ENCODE assay signal across 21 mouse cellular contexts in genomic region chr9:21008007-21008406, GRCm38 (mm10). TPM values are rescaled to one million over a fixed set of nuclear protein-coding genes. Genes with fewer than 3 reads are reported as not detected.
DNase-seq lines count a peak whose midpoint lies in the region; ATAC-seq and TF ChIP-seq lines count a peak whose summit lies in the region.
"Had no signal": no experiment of that assay in that cellular context is flagged by ENCODE, and none has a peak within 500 bp of the region (broad histone marks: within the 10 kb centered on the region; RNA-seq: fewer than 3 reads in every experiment).

No protein-coding gene starts in this region.

- H3K4me3 ChIP-seq in heart, postnatal 0 days (ENCODE audit: low read depth, low read length), result no peak overlapping the region
- no peak overlapping the region for H3K4me3 ChIP-seq in heart, embryonic 11.5 days (ENCODE audit: low read depth, low read length)
- no peak overlapping the region for H3K4me3 ChIP-seq in lung, postnatal 0 days (ENCODE audit: low read depth, low read length)
- H3K4me3 ChIP-seq: embryonic facial prominence, embryonic 15.5 days; forebrain, embryonic 12.5 days; hindbrain, embryonic 12.5 days; lung, embryonic 15.5 days had no signal

- no peaks in the 10 kb centered on the region for H3K4me1 ChIP-seq in heart, postnatal 0 days (ENCODE audit: control insufficient read depth, insufficient read depth)
- H3K4me1 ChIP-seq in heart, embryonic 11.5 days (ENCODE audit: control insufficient read depth, insufficient read depth, low read length), result no peaks in the 10 kb centered on the region
- no peaks in the 10 kb centered on the region for H3K4me1 ChIP-seq in lung, postnatal 0 days (ENCODE audit: insufficient read depth, low read depth, low read length)

- no peak overlapping the region for H3K4me2 ChIP-seq in heart, postnatal 0 days (ENCODE audit: low read depth, low read length)
- no peak overlapping the region for H3K4me2 ChIP-seq in heart, embryonic 11.5 days
- H3K4me2 ChIP-seq in lung, postnatal 0 days (replicated peaks; ENCODE audit: low read depth, low read length), result no peak overlapping the region
- H3K4me2 ChIP-seq: embryonic facial prominence, embryonic 15.5 days; forebrain, embryonic 12.5 days; hindbrain, embryonic 12.5 days; lung, embryonic 15.5 days had no signal

- 0 out of 2 replicates have a peak, but pooled peaks have one; percentile 6 for TF ChIP-seq CTCF in heart, postnatal 0 days (IDR thresholded peaks at IDR 0.05; ENCODE audit: low read depth)
- peak; percentile 47 for TF ChIP-seq CTCF in lung, postnatal 0 days (IDR thresholded peaks at IDR 0.05)

- no peaks in the 10 kb centered on the region for H3K27me3 ChIP-seq in heart, postnatal 0 days (ENCODE audit: control insufficient read depth, insufficient read depth, low read length)
- no peaks in the 10 kb centered on the region for H3K27me3 ChIP-seq in heart, embryonic 11.5 days (ENCODE audit: control insufficient read depth, insufficient read depth, low read length)
- no peaks in the 10 kb centered on the region for H3K27me3 ChIP-seq in lung, postnatal 0 days (replicated peaks; ENCODE audit: insufficient read depth, low read length)
- H3K27me3 ChIP-seq: embryonic facial prominence, embryonic 15.5 days; lung, embryonic 15.5 days had no signal

- no peak for DNase-seq in heart, postnatal 0 days (ENCODE audit: low spot score)
- no peak for DNase-seq in lung, postnatal 0 days (ENCODE audit: low spot score)
- no peak for DNase-seq in lung, postnatal 4 days
- DNase-seq in R1 (ENCODE audit: low read depth, low spot score), result peak; percentile 75
- no peak for DNase-seq in thymus, postnatal 25 days
- DNase-seq: B cell, adult 2 months; cerebellum, adult 11-12 months; kidney, adult 11 months; kidney, postnatal 4 days; layer of hippocampus, postnatal 36 days; thymus, postnatal 4 days had no signal

- H3K36me3 ChIP-seq in heart, postnatal 0 days (replicated peaks; ENCODE audit: control insufficient read depth, insufficient read depth, low read length), result peaks cover 50% of the 10 kb centered on the region
- H3K36me3 ChIP-seq in heart, embryonic 11.5 days (ENCODE audit: control insufficient read depth, insufficient read depth, low read length), result peaks cover 22% of the 10 kb centered on the region
- 0 out of 2 replicates have a peak, but pooled peaks cover 16% of the 10 kb centered on the region for H3K36me3 ChIP-seq in lung, postnatal 0 days (ENCODE audit: insufficient read depth, low read length)

- H3K9me3 ChIP-seq in heart, postnatal 0 days (replicated peaks; ENCODE audit: control insufficient read depth, low read length), result no peaks in the 10 kb centered on the region
- no peaks in the 10 kb centered on the region for H3K9me3 ChIP-seq in heart, embryonic 11.5 days (replicated peaks; ENCODE audit: control insufficient read depth, low read length)
- H3K9me3 ChIP-seq in lung, postnatal 0 days (ENCODE audit: low read length), result no peaks in the 10 kb centered on the region
- H3K9me3 ChIP-seq: embryonic facial prominence, embryonic 15.5 days; forebrain, embryonic 12.5 days; hindbrain, embryonic 12.5 days; lung, embryonic 15.5 days had no signal

- TF ChIP-seq EP300 in heart, postnatal 0 days (IDR thresholded peaks at IDR 0.05; ENCODE audit: low read depth), result no peak
- TF ChIP-seq EP300 in lung, postnatal 0 days (IDR thresholded peaks at IDR 0.05), result no peak

- no peak overlapping the region for H3K27ac ChIP-seq in heart, postnatal 0 days (ENCODE audit: low read depth)
- no peak overlapping the region for H3K27ac ChIP-seq in heart, embryonic 11.5 days (ENCODE audit: low read depth, low read length)
- H3K27ac ChIP-seq in lung, postnatal 0 days (ENCODE audit: low read length), result no peak overlapping the region
- H3K27ac ChIP-seq: embryonic facial prominence, embryonic 15.5 days; forebrain, embryonic 12.5 days; hindbrain, embryonic 12.5 days; lung, embryonic 15.5 days had no signal

- ATAC-seq in heart, postnatal 0 days (ENCODE audit: insufficient read depth, low read depth), result no peak
- no peak for ATAC-seq in heart, embryonic 11.5 days (replicated peaks; ENCODE audit: insufficient number of reproducible peaks, low FRiP score, low TSS enrichment)
- ATAC-seq in lung, postnatal 0 days, result no peak
- ATAC-seq in megakaryocyte progenitor cell, adult 5-6 weeks (replicated peaks; ENCODE audit: poor library complexity), result peak; percentile 38; the same call in 1 of the 2 replicates
- ATAC-seq in frontal cortex, adult (ENCODE audit: low TSS enrichment), result no peak

- WGBS in heart, postnatal 0 days, result 82% methylated on average over 7 of the region's 7 CpGs
- WGBS in heart, embryonic 11.5 days (ENCODE audit: insufficient replicate concordance), result 77% methylated on average over 7 of the region's 7 CpGs
- WGBS in lung, postnatal 0 days, result 82% methylated on average over 7 of the region's 7 CpGs

- no peak overlapping the region for H3K9ac ChIP-seq in heart, postnatal 0 days (replicated peaks; ENCODE audit: low read depth, low read length)
- H3K9ac ChIP-seq in heart, embryonic 11.5 days (ENCODE audit: low read depth, low read length), result no peak overlapping the region
- H3K9ac ChIP-seq in lung, postnatal 0 days (replicated peaks; ENCODE audit: low read depth), result no peak overlapping the region
- H3K9ac ChIP-seq: embryonic facial prominence, embryonic 15.5 days; forebrain, embryonic 12.5 days; hindbrain, embryonic 12.5 days; lung, embryonic 15.5 days had no signal

RNA-seq across cellular contexts. Expression of gene Mrpl4, which starts 5.5 kb away (rescaled TPM):
- 239 and 285 TPM in 2 replicates for total RNA-seq in heart, postnatal 0 days (2014; rRNA removed; ENCODE audit: low replicate concordance)
- 193 and 195 TPM in 2 replicates for polyA plus RNA-seq in heart, postnatal 0 days (2015; fragmentation: Nextera tagmentation; extraction: Ambion mirVana)
- 140 and 147 TPM in 2 replicates for polyA plus RNA-seq in heart, embryonic 11.5 days (2014; fragmentation: Nextera tagmentation; extraction: Ambion mirVana)
- polyA plus RNA-seq in lung, postnatal 0 days (2015; fragmentation: Nextera tagmentation; extraction: Ambion mirVana), result 112 and 125 TPM in 2 replicates
- total RNA-seq in megakaryocyte progenitor cell, adult 5-6 weeks (2015), result 42.0 and 48.1 TPM in 2 replicates
- 44.1 and 50.7 TPM in 2 replicates for total RNA-seq in megakaryocyte progenitor cell, adult 5-6 weeks (2017)

RNA-seq across cellular contexts. Expression of gene Icam1, which starts 7.8 kb away (rescaled TPM):
- 16.2 and 19.1 TPM in 2 replicates for total RNA-seq in heart, postnatal 0 days (2014; rRNA removed; ENCODE audit: low replicate concordance)
- polyA plus RNA-seq in heart, postnatal 0 days (2015; fragmentation: Nextera tagmentation; extraction: Ambion mirVana), result 9.0 and 10.6 TPM in 2 replicates
- polyA plus RNA-seq in heart, embryonic 11.5 days (2014; fragmentation: Nextera tagmentation; extraction: Ambion mirVana), result 8.1 and 8.5 TPM in 2 replicates
- polyA plus RNA-seq in lung, postnatal 0 days (2015; fragmentation: Nextera tagmentation; extraction: Ambion mirVana), result 236 and 352 TPM in 2 replicates
- total RNA-seq in megakaryocyte progenitor cell, adult 5-6 weeks (2015), result 5.3 and 6.9 TPM in 2 replicates
- total RNA-seq in megakaryocyte progenitor cell, adult 5-6 weeks (2017), result 9.2 and 9.8 TPM in 2 replicates

RNA-seq across cellular contexts. Expression of gene Icam4, which starts 21.2 kb away (rescaled TPM):
- 2.4 TPM in 1 of 2 replicates, not detected in the other for total RNA-seq in heart, postnatal 0 days (2014; rRNA removed; ENCODE audit: low replicate concordance)
- 1.3 and 1.6 TPM in 2 replicates for polyA plus RNA-seq in heart, postnatal 0 days (2015; fragmentation: Nextera tagmentation; extraction: Ambion mirVana)
- polyA plus RNA-seq in heart, embryonic 11.5 days (2014; fragmentation: Nextera tagmentation; extraction: Ambion mirVana), result 18.9 and 25.4 TPM in 2 replicates
- 3.3 and 3.8 TPM in 2 replicates for polyA plus RNA-seq in lung, postnatal 0 days (2015; fragmentation: Nextera tagmentation; extraction: Ambion mirVana)
- 4.5 and 7.8 TPM in 2 replicates for total RNA-seq in megakaryocyte progenitor cell, adult 5-6 weeks (2015)
- 3.7 and 4.0 TPM in 2 replicates for total RNA-seq in megakaryocyte progenitor cell, adult 5-6 weeks (2017)
- total RNA-seq: neutrophil, adult 5-6 weeks had no signal

RNA-seq across cellular contexts. Expression of gene Icam5, which starts 23.9 kb away (rescaled TPM):
- not detected in 2 replicates for total RNA-seq in heart, postnatal 0 days (2014; rRNA removed; ENCODE audit: low replicate concordance)
- polyA plus RNA-seq in heart, postnatal 0 days (2015; fragmentation: Nextera tagmentation; extraction: Ambion mirVana), result 0.04 TPM in 1 of 2 replicates, not detected in the other
- not detected in 2 replicates for polyA plus RNA-seq in heart, embryonic 11.5 days (2014; fragmentation: Nextera tagmentation; extraction: Ambion mirVana)
- 0.18 and 0.27 TPM in 2 replicates for polyA plus RNA-seq in lung, postnatal 0 days (2015; fragmentation: Nextera tagmentation; extraction: Ambion mirVana)
- not detected in 2 replicates for total RNA-seq in megakaryocyte progenitor cell, adult 5-6 weeks (2015)
- total RNA-seq in megakaryocyte progenitor cell, adult 5-6 weeks (2017), result 0.21 and 0.24 TPM in 2 replicates
- total RNA-seq: neutrophil, adult 5-6 weeks had no signal
- polyA plus RNA-seq: heart, embryonic 14.5 days; limb, embryonic 11.5 days had no signal

RNA-seq across cellular contexts. Expression of gene S1pr2, which starts 31.4 kb away (rescaled TPM):
- 6.9 and 7.4 TPM in 2 replicates for total RNA-seq in heart, postnatal 0 days (2014; rRNA removed; ENCODE audit: low replicate concordance)
- 8.5 and 8.6 TPM in 2 replicates for polyA plus RNA-seq in heart, postnatal 0 days (2015; fragmentation: Nextera tagmentation; extraction: Ambion mirVana)
- 24.6 and 26.5 TPM in 2 replicates for polyA plus RNA-seq in heart, embryonic 11.5 days (2014; fragmentation: Nextera tagmentation; extraction: Ambion mirVana)
- polyA plus RNA-seq in lung, postnatal 0 days (2015; fragmentation: Nextera tagmentation; extraction: Ambion mirVana), result 60.8 and 62.3 TPM in 2 replicates
- total RNA-seq in megakaryocyte progenitor cell, adult 5-6 weeks (2015), result 4.7 and 5.2 TPM in 2 replicates
- total RNA-seq in megakaryocyte progenitor cell, adult 5-6 weeks (2017), result 1.8 and 2.5 TPM in 2 replicates

Comparison
In these comparisons a context has a peak if more than half of its experiments do, and no peak if none do; other contexts are left out.
1. RNA of gene Icam1, which starts 7.8 kb away (polyA plus RNA-seq): 236 to 352 TPM in lung, postnatal 0 days; 9.0 to 10.6 TPM in heart, postnatal 0 days and 8.1 to 8.5 TPM in heart, embryonic 11.5 days; every median in the first group is over 10 times any median in the second.